Mouse (Mus musculus) erythroblast, embryonic 14.5 days (primary cell): ENCODE results near the gene Magi1.

Source experiments
- GATA1 ChIP-seq: IDR thresholded peaks from 2 replicates; pipeline ENCODE4 v1.6.1; 2012; ENCODE audit warnings: low read length, inconsistent platforms, mixed read lengths
- TAL1 ChIP-seq: IDR thresholded peaks from 3 replicates; pipeline ENCODE4 v1.6.1; 2012; ENCODE audit warnings: low read length, inconsistent platforms, mixed read lengths

- TF ChIP-seq GATA1: no peak
- TF ChIP-seq TAL1: no peak
Measured at GRCm38 (mm10) chr6:94159256-94159655, 124.5 kb downstream of the Magi1 start.
